In genomic region chr16:20280238-20280637, GRCm38 (mm10) we compare ENCODE assay signal across 24 mouse cellular contexts. TPM values are rescaled to one million over a fixed set of nuclear protein-coding genes. Genes with fewer than 3 reads are reported as not detected.
A peak's percentile ranks its signal among the peaks of the same experiment; 100 is the strongest.
DNase-seq lines count a peak whose midpoint lies in the region; ATAC-seq and TF ChIP-seq lines count a peak whose summit lies in the region.
"Had no signal": no experiment of that assay in that cellular context is flagged by ENCODE, and none has a peak within 500 bp of the region (broad histone marks: within the 10 kb centered on the region; RNA-seq: fewer than 3 reads in every experiment).

No protein-coding gene starts in this region.

- no peak overlapping the region for H3K4me2 ChIP-seq in liver, embryonic 13.5 days
- no peak overlapping the region for H3K4me2 ChIP-seq in liver, embryonic 12.5 days
- no peak overlapping the region for H3K4me2 ChIP-seq in liver, postnatal 0 days (ENCODE audit: low read depth, low read length)
- no peak overlapping the region for H3K4me2 ChIP-seq in kidney, embryonic 15.5 days
- H3K4me2 ChIP-seq: embryonic facial prominence, embryonic 12.5 days; forebrain, embryonic 12.5 days; hindbrain, embryonic 12.5 days had no signal

- DNase-seq in heart, adult 2 months, result no peak
- no peak for DNase-seq in heart, embryonic 10.5 days (ENCODE audit: low spot score)
- DNase-seq in liver, embryonic 13.5 days, result no peak
- DNase-seq in G1E (ENCODE audit: low spot score), result no peak
- no peak for DNase-seq in liver, postnatal 0 days
- DNase-seq: adrenal gland, adult 2 months; adrenal gland, postnatal 25 days; cerebellum, adult 11 months; cerebellum, adult 8-10 months; cerebellum, postnatal 14 days; gastrocnemius, postnatal 14 days; heart, postnatal 10 days; heart, postnatal 4 days had no signal

- peak; percentile 54; the same call in 1 of the 2 replicates for ATAC-seq in liver, embryonic 13.5 days (ENCODE audit: low read depth)
- no peak for ATAC-seq in liver, embryonic 12.5 days
- ATAC-seq in G1E (ENCODE audit: extremely low read depth, insufficient number of reproducible peaks, low FRiP score, poor library complexity, severe bottlenecking), result peak; percentile 34
- 0 out of 2 replicates have a peak, but pooled peaks have one; percentile 25 for ATAC-seq in liver, postnatal 0 days
- ATAC-seq in kidney, embryonic 15.5 days (replicated peaks; ENCODE audit: low FRiP score), result no peak
- ATAC-seq: forebrain, embryonic 16.5 days; hindbrain, embryonic 16.5 days had no signal

- WGBS in heart, adult 2 months, result 63% methylated on average over 4 of the region's 4 CpGs
- WGBS in heart, embryonic 10.5 days, result 82% methylated on average over 4 of the region's 4 CpGs
- 58% methylated on average over 4 of the region's 4 CpGs for WGBS in liver, embryonic 13.5 days (ENCODE audit: insufficient replicate concordance)
- 60% methylated on average over 4 of the region's 4 CpGs for WGBS in liver, embryonic 12.5 days (ENCODE audit: insufficient replicate concordance)
- WGBS in liver, postnatal 0 days (ENCODE audit: insufficient replicate concordance), result 69% methylated on average over 4 of the region's 4 CpGs
- WGBS in kidney, embryonic 15.5 days, result 81% methylated on average over 4 of the region's 4 CpGs

- TF ChIP-seq EP300 in heart, adult 2 months (IDR thresholded peaks at IDR 0.05; ENCODE audit: insufficient read depth, low read depth, low read length), result no peak
- TF ChIP-seq EP300 in liver, postnatal 0 days (IDR thresholded peaks at IDR 0.05; ENCODE audit: low read depth), result no peak

- no peak overlapping the region for H3K9ac ChIP-seq in heart, adult 2 months (ENCODE audit: low read depth, low read length)
- H3K9ac ChIP-seq in liver, embryonic 13.5 days, result no peak overlapping the region
- no peak overlapping the region for H3K9ac ChIP-seq in liver, embryonic 12.5 days
- no peak overlapping the region for H3K9ac ChIP-seq in liver, postnatal 0 days (replicated peaks)
- no peak overlapping the region for H3K9ac ChIP-seq in kidney, embryonic 15.5 days
- H3K9ac ChIP-seq: embryonic facial prominence, embryonic 12.5 days; forebrain, embryonic 12.5 days; hindbrain, embryonic 12.5 days had no signal

- peaks cover 3% of the 10 kb centered on the region; the same call in 1 of the 2 replicates for H3K4me1 ChIP-seq in heart, adult 2 months (ENCODE audit: control insufficient read depth, insufficient read depth, low read length)
- H3K4me1 ChIP-seq in heart, embryonic 10.5 days, result no peaks in the 10 kb centered on the region
- H3K4me1 ChIP-seq in liver, embryonic 13.5 days (replicated peaks), result no peaks in the 10 kb centered on the region
- H3K4me1 ChIP-seq in liver, embryonic 12.5 days, result no peaks in the 10 kb centered on the region
- peaks cover 16% of the 10 kb centered on the region for H3K4me1 ChIP-seq in G1E (ENCODE audit: insufficient read depth, low read depth, low read length)
- no peaks in the 10 kb centered on the region for H3K4me1 ChIP-seq in liver, postnatal 0 days (ENCODE audit: insufficient read depth)
- no peaks in the 10 kb centered on the region for H3K4me1 ChIP-seq in kidney, embryonic 15.5 days
- H3K4me1 ChIP-seq: embryonic facial prominence, embryonic 12.5 days; forebrain, embryonic 12.5 days; hindbrain, embryonic 12.5 days had no signal

- H3K9me3 ChIP-seq in heart, embryonic 10.5 days, result no peaks in the 10 kb centered on the region
- H3K9me3 ChIP-seq in liver, embryonic 13.5 days (replicated peaks), result no peaks in the 10 kb centered on the region
- H3K9me3 ChIP-seq in liver, embryonic 12.5 days (replicated peaks), result no peaks in the 10 kb centered on the region
- H3K9me3 ChIP-seq in G1E (replicated peaks), result no peaks in the 10 kb centered on the region
- H3K9me3 ChIP-seq in liver, postnatal 0 days (ENCODE audit: low read length), result no peaks in the 10 kb centered on the region
- no peaks in the 10 kb centered on the region for H3K9me3 ChIP-seq in kidney, embryonic 15.5 days (replicated peaks)
- H3K9me3 ChIP-seq: embryonic facial prominence, embryonic 12.5 days; forebrain, embryonic 12.5 days; hindbrain, embryonic 12.5 days had no signal

- no peak for TF ChIP-seq CTCF in heart, adult 2 months (IDR thresholded peaks at IDR 0.05)
- no peak for TF ChIP-seq CTCF in G1E (IDR thresholded peaks at IDR 0.05; ENCODE audit: low read depth, low read length)
- TF ChIP-seq CTCF in liver, postnatal 0 days (IDR thresholded peaks at IDR 0.05; ENCODE audit: low read depth), result no peak

- peak overlapping the region; percentile 72 for H3K27ac ChIP-seq in heart, adult 2 months
- H3K27ac ChIP-seq in heart, embryonic 10.5 days, result no peak overlapping the region
- no peak overlapping the region for H3K27ac ChIP-seq in liver, embryonic 13.5 days
- no peak overlapping the region for H3K27ac ChIP-seq in liver, embryonic 12.5 days
- H3K27ac ChIP-seq in liver, postnatal 0 days (ENCODE audit: low read depth), result no peak overlapping the region
- no peak overlapping the region for H3K27ac ChIP-seq in kidney, embryonic 15.5 days
- H3K27ac ChIP-seq: embryonic facial prominence, embryonic 12.5 days; forebrain, embryonic 12.5 days; hindbrain, embryonic 12.5 days had no signal

- H3K27me3 ChIP-seq in heart, adult 2 months (ENCODE audit: control insufficient read depth, insufficient read depth, low read length), result no peaks in the 10 kb centered on the region
- no peaks in the 10 kb centered on the region for H3K27me3 ChIP-seq in heart, embryonic 10.5 days (ENCODE audit: insufficient read depth, poor library complexity, severe bottlenecking)
- no peaks in the 10 kb centered on the region for H3K27me3 ChIP-seq in liver, embryonic 13.5 days
- no peaks in the 10 kb centered on the region for H3K27me3 ChIP-seq in liver, embryonic 12.5 days (replicated peaks)
- H3K27me3 ChIP-seq in G1E (ENCODE audit: insufficient read depth, low read length), result no peaks in the 10 kb centered on the region
- H3K27me3 ChIP-seq in liver, postnatal 0 days (ENCODE audit: insufficient read depth, low read length), result no peaks in the 10 kb centered on the region
- H3K27me3 ChIP-seq in kidney, embryonic 15.5 days, result no peaks in the 10 kb centered on the region
- H3K27me3 ChIP-seq: embryonic facial prominence, embryonic 12.5 days; forebrain, embryonic 12.5 days; hindbrain, embryonic 12.5 days had no signal

- no peaks in the 10 kb centered on the region for H3K79me2 ChIP-seq in heart, adult 2 months (replicated peaks; ENCODE audit: control insufficient read depth, insufficient read depth, low read length)

- intact Hi-C loops in heart, adult 2 months (cut with DNase I), result no loop called here

- no peak for TF ChIP-seq POLR2A in heart, adult 2 months (IDR thresholded peaks at IDR 0.05; ENCODE audit: insufficient read depth, low read depth, low read length)

- peaks cover 13% of the 10 kb centered on the region for H3K36me3 ChIP-seq in heart, adult 2 months (ENCODE audit: control insufficient read depth, insufficient read depth, low read length)
- peaks cover 72% of the 10 kb centered on the region for H3K36me3 ChIP-seq in heart, embryonic 10.5 days
- H3K36me3 ChIP-seq in liver, embryonic 13.5 days, result peaks cover 62% of the 10 kb centered on the region
- H3K36me3 ChIP-seq in liver, embryonic 12.5 days, result peaks cover 71% of the 10 kb centered on the region
- H3K36me3 ChIP-seq in G1E (replicated peaks), result peaks cover 72% of the 10 kb centered on the region
- peaks cover 51% of the 10 kb centered on the region for H3K36me3 ChIP-seq in liver, postnatal 0 days (replicated peaks; ENCODE audit: insufficient read depth, low read length)
- H3K36me3 ChIP-seq in kidney, embryonic 15.5 days, result peaks cover 72% of the 10 kb centered on the region

- no peak overlapping the region for H3K4me3 ChIP-seq in heart, adult 2 months
- no peak overlapping the region for H3K4me3 ChIP-seq in heart, embryonic 10.5 days
- no peak overlapping the region for H3K4me3 ChIP-seq in liver, embryonic 13.5 days (replicated peaks)
- no peak overlapping the region for H3K4me3 ChIP-seq in liver, embryonic 12.5 days
- no peak overlapping the region for H3K4me3 ChIP-seq in G1E (ENCODE audit: low read depth, low read length)
- no peak overlapping the region for H3K4me3 ChIP-seq in liver, postnatal 0 days (ENCODE audit: low read depth, low read length)
- no peak overlapping the region for H3K4me3 ChIP-seq in kidney, embryonic 15.5 days (replicated peaks)
- H3K4me3 ChIP-seq: embryonic facial prominence, embryonic 12.5 days; forebrain, embryonic 12.5 days; hindbrain, embryonic 12.5 days had no signal

RNA-seq across cellular contexts. Expression of gene Parl, which starts 21.9 kb away (rescaled TPM):
- total RNA-seq in heart, adult 2 months (2021), result 10 to 100 TPM; 86.6 to 91.0 TPM
- 48.7 and 69.0 TPM in 2 replicates for polyA plus RNA-seq in heart, adult 2 months (2012; rRNA removed)
- 97.5 and 115 TPM in 2 replicates for polyA plus RNA-seq in heart, embryonic 10.5 days (2016; fragmentation: Nextera tagmentation; extraction: Ambion mirVana)
- polyA plus RNA-seq in liver, embryonic 13.5 days (2015; fragmentation: Nextera tagmentation; extraction: Ambion mirVana), result 53.8 and 63.7 TPM in 2 replicates
- polyA plus RNA-seq in liver, embryonic 12.5 days (2016; fragmentation: Nextera tagmentation; extraction: Ambion mirVana), result 62.1 and 63.7 TPM in 2 replicates
- total RNA-seq in G1E (2014; fragmentation: Nextera tagmentation), result 68.8 and 70.4 TPM in 2 replicates
- 85.7 and 131 TPM in 2 replicates for total RNA-seq in G1E (2017)
- polyA plus RNA-seq in G1E (2012), result 301 and 317 TPM in 2 replicates
- 51.7 and 54.9 TPM in 2 replicates for polyA plus RNA-seq in liver, postnatal 0 days (2015; fragmentation: Nextera tagmentation; extraction: Ambion mirVana)
- 87.8 and 99.9 TPM in 2 replicates for polyA plus RNA-seq in kidney, embryonic 15.5 days (2015; fragmentation: Nextera tagmentation; extraction: Ambion mirVana)

RNA-seq across cellular contexts. Expression of gene Map6d1, which starts 39.1 kb away (rescaled TPM):
- total RNA-seq in heart, adult 2 months (2021), result 1 to 10 TPM; 1.0 to 1.6 TPM
- polyA plus RNA-seq in heart, adult 2 months (2012; rRNA removed), result 0.23 and 0.67 TPM in 2 replicates
- 0.94 and 1.8 TPM in 2 replicates for polyA plus RNA-seq in heart, embryonic 10.5 days (2016; fragmentation: Nextera tagmentation; extraction: Ambion mirVana)
- polyA plus RNA-seq in liver, embryonic 13.5 days (2015; fragmentation: Nextera tagmentation; extraction: Ambion mirVana), result 0.06 TPM in 2 replicates
- 0.05 and 0.13 TPM in 2 replicates for polyA plus RNA-seq in liver, embryonic 12.5 days (2016; fragmentation: Nextera tagmentation; extraction: Ambion mirVana)
- total RNA-seq in G1E (2014; fragmentation: Nextera tagmentation) (not detected in 2 replicates), G1E (2017) (0.06 TPM in 1 of 2 replicates, not detected in the other)
- polyA plus RNA-seq in G1E (2012), result not detected in 2 replicates
- polyA plus RNA-seq in liver, postnatal 0 days (2015; fragmentation: Nextera tagmentation; extraction: Ambion mirVana), result not detected in 2 replicates
- polyA plus RNA-seq in kidney, embryonic 15.5 days (2015; fragmentation: Nextera tagmentation; extraction: Ambion mirVana), result 0.74 and 0.85 TPM in 2 replicates
- total RNA-seq: common myeloid progenitor, adult 5-6 weeks; granulocyte monocyte progenitor cell, adult 5-6 weeks had no signal

RNA-seq across cellular contexts. Expression of gene Cyp2ab1, which starts 45.0 kb away (rescaled TPM):
- total RNA-seq in heart, adult 2 months (2021), result 1 to 10 TPM in 1 of 2 experiments, under 1 TPM in 1; 0.68 to 1.0 TPM
- 0.32 and 0.90 TPM in 2 replicates for polyA plus RNA-seq in heart, adult 2 months (2012; rRNA removed)
- polyA plus RNA-seq in heart, embryonic 10.5 days (2016; fragmentation: Nextera tagmentation; extraction: Ambion mirVana), result not detected in 2 replicates
- not detected in 2 replicates for polyA plus RNA-seq in liver, embryonic 13.5 days (2015; fragmentation: Nextera tagmentation; extraction: Ambion mirVana)
- polyA plus RNA-seq in liver, embryonic 12.5 days (2016; fragmentation: Nextera tagmentation; extraction: Ambion mirVana), result not detected in 2 replicates
- total RNA-seq in G1E (2014; fragmentation: Nextera tagmentation) (not detected in 2 replicates), G1E (2017) (0.17 TPM in 1 of 2 replicates, not detected in the other)
- not detected in 2 replicates for polyA plus RNA-seq in G1E (2012)
- not detected in 2 replicates for polyA plus RNA-seq in liver, postnatal 0 days (2015; fragmentation: Nextera tagmentation; extraction: Ambion mirVana)
- polyA plus RNA-seq in kidney, embryonic 15.5 days (2015; fragmentation: Nextera tagmentation; extraction: Ambion mirVana), result not detected in 2 replicates
- total RNA-seq: adrenal gland, postnatal 25 days had no signal
- polyA plus RNA-seq: embryonic facial prominence, embryonic 12.5 days; forebrain, embryonic 12.5 days; forebrain, embryonic 16.5 days; frontal cortex, adult 2 months; heart, embryonic 14.5 days; hindbrain, embryonic 12.5 days; hindbrain, embryonic 16.5 days had no signal

Comparison
In these comparisons a context has a peak if more than half of its experiments do, and no peak if none do; other contexts are left out.
1. ATAC-seq: peak in liver, embryonic 13.5 days (single experiment), G1E (single experiment) and liver, postnatal 0 days (single experiment); none in liver, embryonic 12.5 days (single experiment) and kidney, embryonic 15.5 days (single experiment).